Mouse (Mus musculus) stomach, postnatal 0 days (tissue): ENCODE data around the gene Cadm4.

Experiments used
- CTCF ChIP-seq: IDR thresholded peaks from 2 replicates; pipeline ENCODE4 v1.5.1; 2016; ENCODE audit warnings: antibody characterized with exemption, low read depth, mild to moderate bottlenecking, moderate library complexity
- EP300 ChIP-seq: optimal IDR thresholded peaks from 2 replicates; pipeline ENCODE3; 2016; ENCODE audit warnings: antibody characterized with exemption

GRCm38 (mm10) chr7:24524978-24525377 is 43.2 kb downstream of the Cadm4 start:
- peak; percentile 35; the same call in 1 of the 2 replicates for TF ChIP-seq CTCF
- TF ChIP-seq EP300, result no peak
